Mouse (Mus musculus) WW6 (cell line): ENCODE results near the gene Aqp11.

Experiments
- DNase-seq: peaks from one replicate; pipeline ENCODE4 v3.0.0-alpha.2; 2013; ENCODE audit warnings: low read depth, low spot score

The Aqp11 gene

GRCm38 (mm10) chr7:97707809-97708208, 30.3 kb downstream of the Aqp11 start:
- no peak for DNase-seq

GRCm38 (mm10) chr7:97707123-97707522, 31.0 kb downstream of the Aqp11 start:
- DNase-seq, result no peak

DNA sequence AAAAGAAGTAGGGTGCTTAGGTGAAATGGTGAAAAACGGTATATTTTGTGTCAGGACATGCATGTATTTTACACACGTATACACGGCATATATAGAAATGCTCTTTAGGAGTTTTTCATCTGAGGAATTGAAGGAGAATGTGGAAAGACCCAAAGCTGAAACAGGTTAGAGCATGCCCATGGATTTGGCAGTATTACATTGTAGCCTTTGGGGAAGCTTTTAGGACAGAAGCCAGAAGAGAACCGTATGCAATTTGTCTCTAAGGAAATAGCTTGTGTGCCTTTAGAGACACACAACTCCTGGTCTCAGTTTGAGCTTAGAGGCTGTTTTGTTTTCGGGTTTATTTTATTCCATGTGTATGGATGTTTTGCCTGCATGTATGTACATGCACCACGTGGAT, 37.0 kb downstream of the Aqp11 start:
- no peak for DNase-seq

DNA sequence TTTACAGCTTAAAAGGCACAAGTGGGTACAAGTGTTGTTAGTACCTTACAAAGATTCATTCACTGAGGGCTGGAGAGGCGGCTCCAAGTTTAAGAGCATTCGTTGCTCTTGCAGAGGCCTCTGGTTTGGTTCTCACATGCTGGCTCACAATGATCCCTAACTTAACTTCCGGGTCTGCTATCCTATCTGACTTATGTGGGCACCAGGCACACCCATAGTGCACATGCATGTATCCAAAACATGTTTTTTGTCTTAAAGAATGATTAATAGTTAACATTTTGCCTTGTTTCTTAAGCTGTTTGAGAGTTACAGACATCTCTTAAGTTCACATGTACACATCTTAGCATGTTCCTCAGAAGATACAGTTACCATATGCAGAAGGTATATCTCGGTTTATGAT, 37.9 kb downstream of the Aqp11 start:
- no peak for DNase-seq

DNA sequence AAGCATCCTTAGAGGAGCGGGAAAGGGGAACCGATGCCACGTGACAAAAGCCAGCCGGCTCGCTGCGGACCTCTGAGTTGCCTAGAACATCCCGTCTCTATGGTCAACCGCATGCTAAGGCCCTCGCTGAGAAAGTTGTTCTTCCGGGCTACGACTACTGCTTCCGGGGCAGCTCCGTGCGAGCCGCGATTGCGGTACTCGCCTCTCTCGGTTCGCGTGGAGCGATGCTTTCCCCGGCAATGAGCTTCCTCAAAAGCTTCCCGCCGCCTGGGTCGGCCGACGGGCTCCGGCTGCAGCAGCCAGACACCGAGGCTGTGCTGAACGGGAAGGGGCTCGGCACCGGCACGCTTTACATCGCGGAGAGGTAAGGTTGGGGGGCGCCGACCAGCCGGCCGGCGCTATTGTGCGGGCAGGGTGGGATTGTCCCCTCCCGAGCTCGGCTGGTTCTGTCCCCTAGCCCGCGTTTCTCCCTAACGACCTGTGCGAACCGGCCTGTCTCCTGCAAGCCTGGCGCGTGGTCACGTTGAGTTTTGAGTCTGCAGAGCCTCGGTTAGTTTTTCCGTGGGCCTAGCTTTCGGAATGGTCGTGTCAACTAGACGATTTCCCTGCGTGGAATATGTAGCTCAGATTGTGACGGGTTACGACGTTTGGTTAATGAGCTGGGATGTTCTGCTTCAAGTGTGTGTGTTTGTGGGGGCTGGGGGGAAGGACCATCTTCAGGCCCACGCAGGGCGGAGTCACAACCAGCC, 41.4 kb downstream of the Aqp11 start, which contains the start of gene Clns1a:
TSS of gene Clns1a (plus strand) at position 129 of the 749 bp plus-strand sequence.
- DNase-seq, result peak; percentile 83

DNA sequence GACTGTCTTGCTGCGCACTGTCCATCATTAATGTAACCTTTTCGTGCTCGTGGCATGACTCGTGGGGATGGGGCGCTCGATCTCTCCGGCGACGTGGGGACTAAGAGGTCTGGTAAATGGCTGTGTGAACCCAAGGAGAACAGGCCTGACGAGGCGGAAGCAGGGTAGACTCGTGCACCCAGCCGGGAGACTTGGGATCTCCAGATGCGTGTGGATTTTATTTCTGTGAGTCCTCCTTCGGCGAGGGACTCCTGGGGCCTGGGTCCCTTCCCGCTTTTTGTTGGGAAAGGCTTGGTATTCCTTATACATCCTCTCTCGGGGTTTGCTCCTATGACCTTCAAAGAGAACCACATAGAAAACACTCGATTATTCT, 42.0 kb downstream of the Aqp11 start:
- no peak for DNase-seq

DNA sequence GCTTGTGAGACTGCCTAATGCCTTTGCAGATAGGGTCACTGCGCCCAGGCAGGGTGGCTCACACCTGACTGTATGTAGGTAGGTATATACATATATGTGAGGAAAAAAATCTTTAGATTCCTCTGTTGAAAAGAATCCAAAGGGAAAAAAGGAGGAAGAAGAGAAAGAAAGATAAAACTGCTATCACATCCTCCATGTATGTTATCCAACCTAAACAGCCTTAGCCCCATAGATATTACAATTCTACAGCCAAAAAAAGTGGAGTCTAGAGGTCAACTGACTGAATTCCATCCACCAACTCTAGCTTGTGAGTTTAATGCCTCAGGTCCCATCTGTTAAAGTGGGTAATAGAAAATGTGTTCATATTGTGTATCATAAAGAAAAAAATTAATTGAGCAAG, 42.6 kb downstream of the Aqp11 start:
- DNase-seq, result no peak

- DNase-seq, result no peak
Observed at GRCm38 (mm10) chr7:97687831-97688230, 50.3 kb downstream of the Aqp11 start.

DNA sequence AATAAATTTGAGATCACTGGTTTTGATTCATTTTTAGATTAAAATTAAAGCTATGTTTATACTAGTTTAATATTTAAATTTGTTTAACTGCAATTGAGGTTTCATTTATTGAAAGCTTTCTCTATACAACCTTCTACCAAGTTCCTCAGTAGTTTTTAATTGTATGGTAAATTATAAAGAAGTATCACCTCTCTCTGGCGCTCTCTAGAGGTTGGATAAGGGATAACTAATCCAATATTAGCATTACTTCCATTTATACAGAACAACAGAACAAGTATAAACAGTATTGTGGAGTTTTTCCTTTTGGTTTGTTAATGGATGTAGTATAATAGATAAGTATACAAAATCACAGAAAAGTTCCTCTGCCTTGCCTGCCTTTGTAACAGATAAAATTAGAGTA, 58.9 kb downstream of the Aqp11 start:
- no peak for DNase-seq
